Mouse (Mus musculus) lung, adult 2 months (tissue): Measurements from ENCODE around the gene Hsp90b1.

Source experiments
- CTCF ChIP-seq: fragments of 200-500 bp; IDR thresholded peaks from 2 replicates; pipeline ENCODE4 v1.5.1; 2011; ENCODE audit warnings: mild to moderate bottlenecking, low read length, control low read depth; ENCODE audit not compliant: insufficient read depth
- POLR2A ChIP-seq: fragments of 200-500 bp; IDR thresholded peaks from 2 replicates; pipeline ENCODE4 v1.6.1; 2011; ENCODE audit warnings: low read depth, mild to moderate bottlenecking, control low read depth, low read length, borderline replicate concordance; ENCODE audit errors: extremely low read depth

- TF ChIP-seq CTCF (no peak), POLR2A (no peak)
These were observed 39.0 kb upstream of the Hsp90b1 start for GRCm38 (mm10) chr10:86744306-86744705.
